Mouse (Mus musculus): Measurements from ENCODE around the gene Gsta4. TPM values are rescaled to one million over a fixed set of nuclear protein-coding genes. Genes with fewer than 3 reads are reported as not detected.
A peak's percentile ranks its signal among the peaks of the same experiment; 100 is the strongest.
"Not testable (repeated sequence)": the region's sequence is repeated elsewhere in the genome, so short reads cannot be mapped to it uniquely, and the experiment has no call there.

Gene Gsta4
- total RNA-seq (2015; ENCODE audit: low replicate concordance) (1.7 TPM in 1 of 2 replicates, not detected in the other), total RNA-seq (2017; ENCODE audit: low replicate concordance) (not detected in 2 replicates)

- not testable (repeated sequence) for ATAC-seq (replicated peaks; ENCODE audit: low FRiP score, poor library complexity, severe bottlenecking)
Measured at GRCm38 (mm10) chr9:78182474-78182873, at the start of gene Gsta4. Gsta4 (plus strand) TSS chr9:78182774.

DNA sequence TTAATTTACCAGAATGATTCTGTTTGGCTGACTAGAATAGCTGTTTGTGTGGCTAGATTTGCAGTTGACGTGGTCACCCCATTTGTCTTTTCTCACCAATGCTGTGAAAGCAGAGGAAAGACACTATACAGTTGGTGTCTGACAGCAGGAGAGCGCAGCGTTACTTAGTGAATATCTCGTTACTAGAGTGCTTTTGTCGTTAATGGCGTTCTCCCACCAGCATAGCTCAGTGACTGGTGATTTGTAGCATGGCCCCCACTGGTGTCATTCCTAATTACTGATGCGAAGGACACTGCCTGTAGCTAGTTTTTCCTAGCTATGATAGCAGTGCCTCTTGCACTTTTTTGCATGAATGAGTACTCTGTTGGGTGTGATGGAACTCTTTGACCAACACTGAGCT lies 46.9 kb upstream of the Gsta4 start:
- no peak for ATAC-seq (replicated peaks; ENCODE audit: low FRiP score, poor library complexity, severe bottlenecking)

DNA sequence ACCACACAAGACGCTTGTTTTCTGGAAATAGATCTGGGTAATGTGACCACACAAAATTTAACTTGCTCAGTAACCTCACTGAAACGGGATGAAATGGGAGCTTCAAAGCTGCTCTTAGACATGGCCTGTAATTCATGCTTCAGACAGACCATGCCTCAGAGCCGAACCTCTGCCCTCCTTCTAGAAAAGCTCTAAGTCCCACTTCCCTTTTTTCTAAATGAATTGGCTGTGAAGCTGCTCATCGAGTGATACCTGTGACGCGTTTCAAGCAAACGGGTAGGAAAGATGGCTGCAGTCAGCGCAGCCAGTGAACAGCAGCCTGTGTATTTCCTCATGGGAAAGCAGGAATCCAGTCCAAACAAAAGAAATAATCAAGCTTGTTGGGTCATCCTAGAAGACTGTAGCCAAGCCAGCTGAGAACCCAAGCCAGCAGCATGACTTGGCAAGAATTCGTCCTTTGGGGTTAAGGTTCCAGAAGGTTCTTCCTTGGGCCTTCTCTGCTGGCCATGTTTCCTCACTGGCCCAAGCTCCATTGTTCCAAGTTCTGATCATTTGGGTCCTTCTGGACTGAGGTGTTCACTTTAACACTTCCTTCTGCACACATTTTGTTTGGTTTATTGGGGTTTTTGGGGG lies 44.4 kb upstream of the Gsta4 start:
- no peak for ATAC-seq (replicated peaks; ENCODE audit: low FRiP score, poor library complexity, severe bottlenecking)

GRCm38 (mm10) chr9:78139463-78139862 lies 43.1 kb upstream of the Gsta4 start:
- no peak for ATAC-seq (replicated peaks; ENCODE audit: low FRiP score, poor library complexity, severe bottlenecking)

- no peak for ATAC-seq (replicated peaks; ENCODE audit: low FRiP score, poor library complexity, severe bottlenecking)
Measured at GRCm38 (mm10) chr9:78146099-78146498, 36.5 kb upstream of the Gsta4 start.

DNA sequence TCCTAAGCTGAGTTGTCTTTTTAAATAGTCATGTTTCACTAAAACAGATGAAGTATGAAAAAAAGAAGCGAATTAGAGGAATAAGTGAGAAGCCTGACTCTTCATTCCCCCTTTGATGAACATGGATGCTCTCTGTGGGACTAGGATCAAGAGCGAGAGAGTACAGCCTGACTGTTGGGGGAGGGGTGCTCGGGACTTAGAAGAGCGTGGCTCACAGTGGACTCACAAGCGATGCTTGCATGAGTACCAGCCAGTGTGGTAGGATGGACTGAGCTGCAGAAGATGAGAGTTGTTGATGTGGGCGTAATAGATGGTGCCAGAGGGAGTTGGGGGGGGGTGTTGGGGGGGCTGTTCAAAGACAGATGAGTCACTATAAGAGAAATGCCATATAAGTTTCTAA lies 35.9 kb upstream of the Gsta4 start:
- ATAC-seq (replicated peaks; ENCODE audit: low FRiP score, poor library complexity, severe bottlenecking) = no peak

- no peak for ATAC-seq (replicated peaks; ENCODE audit: low FRiP score, poor library complexity, severe bottlenecking)
Measured at GRCm38 (mm10) chr9:78148149-78148548, 34.4 kb upstream of the Gsta4 start.

DNA sequence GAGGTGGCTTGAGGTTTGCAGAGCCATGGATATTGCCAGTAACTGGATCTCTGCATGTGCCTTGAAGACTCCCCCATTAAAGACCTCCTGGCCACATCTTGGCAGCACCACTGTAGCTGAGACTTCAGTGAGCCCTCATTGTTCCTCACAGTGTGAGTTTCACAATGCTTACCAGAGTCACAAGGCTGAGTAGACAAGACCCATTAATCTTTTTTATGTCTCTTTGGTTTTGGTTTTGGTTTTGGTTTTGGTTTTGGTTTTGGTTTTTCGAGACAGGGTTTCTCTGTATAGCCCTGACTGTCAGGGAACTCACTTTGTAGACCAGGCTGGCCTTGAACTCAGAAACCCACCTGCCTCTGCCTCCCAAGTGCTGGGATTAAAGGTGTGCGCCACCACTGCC lies 32.8 kb upstream of the Gsta4 start:
- ATAC-seq (replicated peaks; ENCODE audit: low FRiP score, poor library complexity, severe bottlenecking) = not testable (repeated sequence)

DNA sequence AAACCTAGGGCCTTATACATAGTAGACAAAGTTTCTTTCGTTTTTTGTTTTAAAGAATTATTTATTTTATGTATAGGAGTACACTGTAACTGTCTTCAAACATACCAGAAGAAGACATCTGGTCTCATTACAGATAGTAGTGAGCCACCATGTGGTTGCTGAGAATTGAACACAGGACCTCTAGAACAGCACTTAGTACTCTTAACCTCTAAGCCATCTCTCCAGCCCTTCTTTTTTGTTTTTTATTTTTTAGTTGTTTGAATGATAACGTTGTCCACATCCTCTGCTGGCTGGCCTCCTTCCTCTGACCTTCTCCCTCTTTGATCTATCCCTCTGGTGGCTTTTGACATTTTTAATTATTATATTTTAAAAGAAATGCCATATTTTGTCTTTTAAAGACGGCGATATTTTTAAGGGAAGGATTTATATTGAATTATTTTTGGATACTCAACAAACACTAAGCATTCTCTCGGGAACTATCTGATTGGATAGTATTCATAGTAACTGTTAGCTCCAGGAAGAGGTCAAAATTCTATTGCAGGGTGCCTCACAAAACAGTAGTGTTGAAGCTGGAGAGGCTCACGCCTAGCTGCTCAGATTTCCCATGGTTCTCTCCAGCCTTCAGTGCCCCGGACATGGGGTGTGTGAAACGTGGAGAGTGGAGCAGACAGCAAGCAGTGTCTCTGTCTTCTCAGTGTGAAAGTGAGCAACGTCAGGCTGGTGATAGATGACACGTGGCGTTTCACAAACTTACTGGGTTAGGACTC lies 28.2 kb upstream of the Gsta4 start:
- no peak for ATAC-seq (replicated peaks; ENCODE audit: low FRiP score, poor library complexity, severe bottlenecking)

- ATAC-seq (replicated peaks; ENCODE audit: low FRiP score, poor library complexity, severe bottlenecking) = no peak
Measured at GRCm38 (mm10) chr9:78157221-78157620, 25.4 kb upstream of the Gsta4 start.

DNA sequence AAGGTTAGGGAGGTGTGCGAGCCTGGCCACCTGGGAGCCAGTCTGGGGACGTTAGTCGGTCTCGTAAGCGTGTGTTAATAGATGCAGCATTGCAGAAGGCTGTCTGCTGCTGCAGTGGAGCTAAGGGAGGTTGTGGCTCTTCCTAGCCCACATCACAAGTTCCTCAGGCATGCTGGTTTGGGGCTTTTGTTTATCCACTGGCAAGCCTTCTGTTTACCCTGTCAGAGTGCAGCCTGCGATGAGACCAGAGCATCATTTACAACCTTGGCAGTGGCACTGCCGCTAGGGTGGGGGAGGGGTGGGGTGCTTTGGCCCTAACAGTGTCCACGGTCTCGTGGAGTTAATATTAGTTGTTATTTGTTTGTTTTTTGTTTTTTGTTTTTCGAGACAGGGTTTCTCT lies 19.3 kb upstream of the Gsta4 start:
- ATAC-seq (replicated peaks; ENCODE audit: low FRiP score, poor library complexity, severe bottlenecking) = no peak

DNA sequence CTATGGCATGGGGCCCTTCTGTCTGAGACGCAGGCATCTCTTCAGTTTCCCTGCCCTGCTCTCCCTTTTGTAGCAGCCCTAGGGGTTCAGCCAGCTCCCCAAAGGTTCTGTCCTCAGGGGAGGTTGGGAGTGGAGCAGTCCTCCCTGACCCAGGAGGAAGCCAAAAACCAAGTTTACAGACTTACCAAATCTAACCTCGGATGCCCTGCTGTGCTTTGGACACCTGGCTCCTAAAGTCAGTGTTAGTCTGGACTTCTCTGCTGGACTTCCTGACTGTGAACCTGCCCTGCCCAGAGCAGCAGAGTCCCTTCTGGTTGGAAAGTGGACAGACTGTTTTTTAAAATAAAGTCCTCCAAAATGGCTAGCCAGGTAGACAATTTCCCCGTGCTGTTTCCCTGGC lies 17.8 kb upstream of the Gsta4 start:
- ATAC-seq (replicated peaks; ENCODE audit: low FRiP score, poor library complexity, severe bottlenecking) = no peak

DNA sequence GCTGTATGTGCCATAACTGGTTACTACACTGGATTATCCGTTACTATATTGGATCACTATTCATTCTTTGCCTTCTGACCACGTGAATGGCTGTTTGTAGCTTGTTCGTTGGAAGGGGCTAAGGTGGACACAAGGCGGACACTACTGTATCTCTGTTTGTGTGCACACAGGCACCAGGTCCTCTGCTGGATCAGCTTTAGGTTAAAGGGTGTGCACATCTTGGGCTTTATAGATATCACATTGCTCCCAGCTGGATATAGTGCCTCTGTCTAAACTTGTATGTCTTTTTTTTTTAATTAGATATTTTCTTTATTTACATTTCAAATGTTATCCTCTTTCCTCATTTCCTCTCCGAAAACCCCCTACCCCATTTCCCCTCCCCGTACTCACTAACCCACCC lies 17.1 kb upstream of the Gsta4 start:
- no peak for ATAC-seq (replicated peaks; ENCODE audit: low FRiP score, poor library complexity, severe bottlenecking)

DNA sequence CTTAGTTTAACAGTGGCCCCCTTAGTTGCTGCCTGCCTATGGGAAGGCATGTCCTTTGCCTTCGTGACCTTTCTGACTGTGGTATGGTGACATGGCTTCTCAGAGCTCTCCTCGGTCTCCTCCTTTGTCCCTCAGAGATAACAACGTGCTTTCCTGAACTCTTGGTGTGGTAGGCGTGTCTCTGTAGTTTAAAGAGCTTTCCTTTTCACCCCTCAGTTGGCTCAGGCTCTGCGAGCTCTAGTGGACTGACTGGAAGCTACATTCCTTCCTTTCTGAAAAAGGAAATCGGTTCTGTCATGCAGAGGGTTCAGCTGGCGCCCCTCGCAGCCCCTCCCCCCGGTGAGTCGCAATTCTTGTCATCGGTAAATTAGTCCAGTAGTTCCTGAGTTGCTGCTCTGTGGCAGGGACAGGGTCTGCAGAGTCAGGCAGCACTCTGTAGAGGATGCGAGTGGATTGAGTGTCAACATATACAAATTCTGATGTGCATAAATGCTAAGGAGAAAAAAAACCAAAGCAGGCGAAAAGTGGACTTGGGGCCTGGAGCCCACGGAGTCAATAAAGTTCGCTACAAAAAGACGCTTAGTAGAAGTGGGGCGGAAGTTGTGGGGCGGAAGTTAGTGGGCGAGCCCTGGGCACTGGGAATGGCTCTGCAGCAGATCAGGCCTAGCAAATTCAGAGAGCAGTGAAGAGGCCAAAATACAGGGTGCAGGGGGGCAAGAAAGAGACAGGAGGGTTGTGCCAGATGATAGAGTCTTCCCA lies 15.7 kb upstream of the Gsta4 start:
- ATAC-seq (replicated peaks; ENCODE audit: low FRiP score, poor library complexity, severe bottlenecking) = no peak

GRCm38 (mm10) chr9:78167453-78167969 lies 15.1 kb upstream of the Gsta4 start:
- no peak for ATAC-seq (replicated peaks; ENCODE audit: low FRiP score, poor library complexity, severe bottlenecking)

- 0 out of 2 replicates have a peak, but pooled peaks have one; percentile 29 for ATAC-seq (replicated peaks; ENCODE audit: low FRiP score, poor library complexity, severe bottlenecking)
Measured at GRCm38 (mm10) chr9:78168864-78169263, 13.7 kb upstream of the Gsta4 start.

GRCm38 (mm10) chr9:78174016-78174415 lies 8.6 kb upstream of the Gsta4 start:
- ATAC-seq (replicated peaks; ENCODE audit: low FRiP score, poor library complexity, severe bottlenecking) = no peak

GRCm38 (mm10) chr9:78174925-78175276 lies 7.7 kb upstream of the Gsta4 start:
- not testable (repeated sequence) for ATAC-seq (replicated peaks; ENCODE audit: low FRiP score, poor library complexity, severe bottlenecking)

- peak; percentile 95 for ATAC-seq (replicated peaks; ENCODE audit: low FRiP score, poor library complexity, severe bottlenecking)
Measured at GRCm38 (mm10) chr9:78175277-78176200, 7.0 kb upstream of the Gsta4 start.

Measured in erythroblast, adult 5-6 weeks (primary cell).